Mouse (Mus musculus): ENCODE measurements at regions not wholly inside any gene's neighbourhood (a gene's known extent, or its start where the extent isn't known, plus 50 kb on each side); places are given as distances from the start of the nearest gene placed in this dataset.

DNA sequence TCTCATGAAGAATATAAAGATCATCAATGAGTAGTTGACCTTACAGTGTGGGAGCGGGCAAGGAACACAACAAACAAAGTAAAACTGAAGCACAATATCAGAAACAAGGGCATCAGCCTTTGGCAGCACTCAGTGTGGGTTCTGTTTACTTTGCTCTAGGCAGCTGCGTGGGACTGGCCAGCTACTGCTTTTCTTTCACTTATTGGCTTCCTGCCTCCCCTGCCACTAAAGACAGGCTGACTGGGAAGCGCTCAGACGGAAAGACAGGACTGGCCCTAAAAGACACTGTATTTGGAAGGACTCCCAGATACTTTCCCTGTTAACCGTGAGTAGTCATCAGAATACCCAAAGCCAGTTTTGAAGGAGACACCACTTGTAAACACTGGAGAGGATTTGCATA, 80.7 kb upstream of the Plcb4 start:
- Histone ChIP-seq H3K4me1 (replicated peaks; ENCODE audit: control insufficient read depth, insufficient read depth, low read length) (no peaks in the 10 kb centered on the region), H3K4me2 (ENCODE audit: low read depth, low read length) (no peak overlapping the region), H3K9me3 (ENCODE audit: control insufficient read depth, low read length) (no peaks in the 10 kb centered on the region), H3K27me3 (ENCODE audit: control insufficient read depth, insufficient read depth, low read depth, low read length) (no peaks in the 10 kb centered on the region), H3K27ac (ENCODE audit: low read length) (no peak overlapping the region), H3K36me3 (ENCODE audit: control insufficient read depth, insufficient read depth, low read length) (no peaks in the 10 kb centered on the region), H3K4me3 (ENCODE audit: low read length) (no peak overlapping the region), H3K9ac (ENCODE audit: low read length) (no peak overlapping the region)
- ATAC-seq (ENCODE audit: low read depth), result peak; percentile 68
- 18% methylated on average over 5 of the region's 5 CpGs for WGBS

DNA sequence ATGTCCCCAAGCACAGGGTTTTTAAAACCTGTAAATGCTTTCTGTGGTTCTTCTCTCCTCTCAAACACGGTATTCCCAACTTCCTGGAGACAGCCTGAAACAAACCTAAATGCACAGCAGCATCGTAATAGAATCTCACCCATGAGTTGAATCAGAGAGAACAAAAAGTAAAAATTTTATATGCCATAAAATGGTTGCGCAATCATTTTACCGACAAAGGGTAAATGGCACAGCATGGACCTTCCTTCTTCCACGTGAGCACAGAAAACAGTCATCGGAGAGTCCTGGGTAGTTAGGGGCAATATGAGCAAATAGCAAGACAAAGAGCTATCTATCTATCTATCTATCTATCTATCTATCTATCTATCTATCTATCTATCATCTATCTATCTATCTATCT, 79.3 kb upstream of the Plcb4 start:
- no peaks in the 10 kb centered on the region for H3K9me3 ChIP-seq (ENCODE audit: control insufficient read depth, low read length)
- ATAC-seq (ENCODE audit: low read depth), result no peak
- H3K36me3 ChIP-seq (ENCODE audit: control insufficient read depth, insufficient read depth, low read length), result no peaks in the 10 kb centered on the region
- no peak overlapping the region for H3K4me2 ChIP-seq (ENCODE audit: low read depth, low read length)
- no peaks in the 10 kb centered on the region for H3K4me1 ChIP-seq (replicated peaks; ENCODE audit: control insufficient read depth, insufficient read depth, low read length)
- no peaks in the 10 kb centered on the region for H3K27me3 ChIP-seq (ENCODE audit: control insufficient read depth, insufficient read depth, low read depth, low read length)
- H3K27ac ChIP-seq (ENCODE audit: low read length), result no peak overlapping the region
- no peak overlapping the region for H3K4me3 ChIP-seq (ENCODE audit: low read length)
- no peak overlapping the region for H3K9ac ChIP-seq (ENCODE audit: low read length)
- WGBS, result 93% methylated on average over 6 of the region's 6 CpGs

DNA sequence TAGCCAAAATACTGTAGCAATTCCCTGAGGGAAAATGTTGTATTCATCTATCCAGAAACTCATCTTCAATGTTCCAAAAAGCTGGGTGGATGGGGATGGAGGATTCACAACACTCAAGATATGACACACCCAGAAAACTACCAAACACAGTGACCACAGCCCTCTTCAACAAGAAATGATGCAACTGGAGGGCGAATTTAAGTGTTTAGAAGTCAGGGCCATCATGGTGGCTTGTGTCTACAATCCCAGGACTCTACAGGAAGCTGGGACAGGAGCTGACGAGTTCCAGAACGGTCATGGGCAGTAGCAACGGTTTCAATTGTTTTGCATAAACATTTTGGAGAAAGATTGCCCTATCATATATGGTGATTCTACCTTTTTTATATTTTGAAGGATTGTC, 78.8 kb upstream of the Plcb4 start:
- ATAC-seq (ENCODE audit: low read depth), result no peak

DNA sequence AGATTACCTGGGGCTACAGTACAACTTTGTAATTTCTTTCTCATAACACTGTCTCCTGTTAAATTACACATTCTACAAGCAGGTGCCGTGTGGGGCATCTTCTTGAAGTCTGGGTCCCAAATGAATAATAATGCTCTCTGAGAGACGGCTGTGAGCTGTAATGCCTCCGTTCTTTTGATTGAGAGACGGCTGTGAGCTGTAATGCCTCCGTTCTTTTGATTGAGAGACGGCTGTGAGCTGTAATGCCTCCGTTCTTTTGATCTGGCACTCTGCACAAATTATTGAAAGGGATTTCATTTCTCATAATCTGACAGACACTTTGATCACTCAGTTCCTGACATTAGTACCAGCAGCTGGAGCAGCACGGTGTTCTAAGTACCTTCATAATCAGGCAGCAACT, 76.5 kb upstream of the Plcb4 start:
- Histone ChIP-seq H3K27me3 (ENCODE audit: control insufficient read depth, insufficient read depth, low read depth, low read length) (no peaks in the 10 kb centered on the region), H3K4me3 (ENCODE audit: low read length) (no peak overlapping the region), H3K9ac (ENCODE audit: low read length) (no peak overlapping the region), H3K4me1 (replicated peaks; ENCODE audit: control insufficient read depth, insufficient read depth, low read length) (no peaks in the 10 kb centered on the region), H3K36me3 (ENCODE audit: control insufficient read depth, insufficient read depth, low read length) (no peaks in the 10 kb centered on the region), H3K9me3 (ENCODE audit: control insufficient read depth, low read length) (no peaks in the 10 kb centered on the region), H3K27ac (ENCODE audit: low read length) (no peak overlapping the region), H3K4me2 (ENCODE audit: low read depth, low read length) (no peak overlapping the region)
- WGBS, result 55% methylated on average over 8 of the region's 8 CpGs
- no peak for ATAC-seq (ENCODE audit: low read depth)

More for the DNA sequence above, 78.8 kb upstream of the Plcb4 start:
- Histone ChIP-seq H3K9ac (ENCODE audit: low read length) (no peak overlapping the region), H3K27me3 (ENCODE audit: control insufficient read depth, insufficient read depth, low read depth, low read length) (no peaks in the 10 kb centered on the region), H3K27ac (ENCODE audit: low read length) (no peak overlapping the region), H3K4me1 (replicated peaks; ENCODE audit: control insufficient read depth, insufficient read depth, low read length) (no peaks in the 10 kb centered on the region), H3K4me2 (ENCODE audit: low read depth, low read length) (no peak overlapping the region), H3K9me3 (ENCODE audit: control insufficient read depth, low read length) (no peaks in the 10 kb centered on the region), H3K36me3 (ENCODE audit: control insufficient read depth, insufficient read depth, low read length) (no peaks in the 10 kb centered on the region), H3K4me3 (ENCODE audit: low read length) (no peak overlapping the region)
- WGBS, result 76% methylated on average over 4 of the region's 4 CpGs

DNA sequence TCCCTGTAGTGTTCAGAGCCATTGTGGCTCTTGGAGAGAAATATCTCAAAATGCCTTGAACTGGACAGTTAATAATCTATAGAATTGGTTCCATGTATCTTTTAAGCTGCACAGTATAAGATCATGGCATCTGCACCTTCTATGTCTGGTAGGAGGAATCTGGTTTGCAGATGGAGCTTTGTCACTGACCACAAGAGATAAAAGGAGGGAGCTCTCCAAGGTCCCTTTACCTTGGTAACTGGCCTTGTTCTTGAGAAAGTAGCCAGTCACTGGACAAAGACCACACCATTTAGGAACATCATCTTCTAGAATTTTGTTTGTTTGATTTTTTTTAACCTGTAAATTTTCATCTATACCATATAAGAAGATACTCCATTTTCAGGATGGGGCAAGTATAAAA, 52.5 kb upstream of the Plcb4 start:
- ATAC-seq (ENCODE audit: low read depth), result no peak
- Histone ChIP-seq H3K9me3 (ENCODE audit: control insufficient read depth, low read length) (no peaks in the 10 kb centered on the region), H3K27me3 (ENCODE audit: control insufficient read depth, insufficient read depth, low read depth, low read length) (no peaks in the 10 kb centered on the region), H3K27ac (ENCODE audit: low read length) (no peak overlapping the region), H3K4me3 (ENCODE audit: low read length) (no peak overlapping the region), H3K9ac (ENCODE audit: low read length) (no peak overlapping the region), H3K4me1 (replicated peaks; ENCODE audit: control insufficient read depth, insufficient read depth, low read length) (no peaks in the 10 kb centered on the region), H3K4me2 (ENCODE audit: low read depth, low read length) (no peak overlapping the region), H3K36me3 (ENCODE audit: control insufficient read depth, insufficient read depth, low read length) (no peaks in the 10 kb centered on the region)

Measured in lung, embryonic 16.5 days (tissue).